Mouse (Mus musculus) testis, adult 2 months (tissue): Measurements from ENCODE around the gene Klhl26.
A peak's percentile ranks its signal among the peaks of the same experiment; 100 is the strongest.

Experiments used
- CTCF ChIP-seq: fragments of 200-500 bp; IDR thresholded peaks from 2 replicates; pipeline ENCODE4 v1.5.1; 2012; ENCODE audit warnings: low read depth, mild to moderate bottlenecking, inconsistent platforms, low read length, moderate library complexity; ENCODE audit not compliant: control insufficient read depth, insufficient read depth, insufficient replicate concordance
- POLR2A ChIP-seq: fragments of 200-500 bp; IDR thresholded peaks from 2 replicates; pipeline ENCODE4 v1.6.1; 2012; ENCODE audit warnings: low read depth, mild to moderate bottlenecking, inconsistent platforms, low read length, moderate library complexity; ENCODE audit not compliant: control insufficient read depth

- peak; percentile 8; the same call in 1 of the 2 replicates for TF ChIP-seq POLR2A
- peak; percentile 69; the same call in 1 of the 2 replicates for TF ChIP-seq CTCF
These were observed 29.7 kb upstream of the Klhl26 start, which contains the start of gene Rex1bd for GRCm38 (mm10) chr8:70506328-70507026.
